9 mouse cellular contexts compared by ENCODE assay signal in the genomic region with DNA sequence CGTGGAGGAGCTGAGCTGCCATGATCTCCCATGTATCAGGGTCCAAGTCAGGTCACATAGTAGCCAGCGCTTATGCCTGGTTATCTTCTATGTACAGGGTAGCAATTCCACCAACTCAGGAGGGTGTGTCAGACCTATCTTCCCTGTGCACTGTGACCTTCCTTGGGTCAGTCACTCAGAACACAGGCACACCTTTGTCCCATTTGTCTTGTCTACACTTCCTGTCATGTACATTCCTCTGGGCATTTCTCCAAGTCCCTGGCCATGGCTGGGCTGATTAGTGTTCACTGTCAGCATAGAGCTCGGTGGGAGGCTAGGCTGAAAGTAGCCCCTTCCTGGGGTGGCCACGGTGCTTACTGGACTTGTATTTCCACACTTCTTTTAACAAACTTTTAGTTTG. TPM values are rescaled to one million over a fixed set of nuclear protein-coding genes. Genes with fewer than 3 reads are reported as not detected.
DNase-seq lines count a peak whose midpoint lies in the region; ATAC-seq and TF ChIP-seq lines count a peak whose summit lies in the region.
"Had no signal": no experiment of that assay in that cellular context is flagged by ENCODE, and none has a peak within 500 bp of the region (broad histone marks: within the 10 kb centered on the region; RNA-seq: fewer than 3 reads in every experiment).

No protein-coding gene starts in this region.

- ATAC-seq in intestine, embryonic 16.5 days: peak; percentile 94
- no peak for ATAC-seq in hindbrain, embryonic 12.5 days (ENCODE audit: low FRiP score)

- no peaks in the 10 kb centered on the region for H3K9me3 ChIP-seq in intestine, embryonic 16.5 days (ENCODE audit: control insufficient read depth, low read length)
- no peaks in the 10 kb centered on the region for H3K9me3 ChIP-seq in megakaryocyte, embryonic 14.5 days
- H3K9me3 ChIP-seq in hindbrain, embryonic 12.5 days (replicated peaks): no peaks in the 10 kb centered on the region

- no peak for TF ChIP-seq CTCF in left cerebral cortex, adult 2 months (IDR thresholded peaks at IDR 0.05)

- no peaks in the 10 kb centered on the region for H3K36me3 ChIP-seq in intestine, embryonic 16.5 days (ENCODE audit: control insufficient read depth, insufficient read depth, low read length)
- peaks cover 60% of the 10 kb centered on the region for H3K36me3 ChIP-seq in megakaryocyte, embryonic 14.5 days (replicated peaks; ENCODE audit: low read length)
- H3K36me3 ChIP-seq in hindbrain, embryonic 12.5 days: peaks cover 27% of the 10 kb centered on the region

- no peak overlapping the region for H3K4me2 ChIP-seq in intestine, embryonic 16.5 days (ENCODE audit: low read depth, low read length)
- H3K4me2 ChIP-seq in hindbrain, embryonic 12.5 days (replicated peaks): no peak overlapping the region

- 53% methylated on average over 4 of the region's 4 CpGs for WGBS in intestine, embryonic 16.5 days
- 88% methylated on average over 4 of the region's 4 CpGs for WGBS in hindbrain, embryonic 12.5 days

- H3K27me3 ChIP-seq in intestine, embryonic 16.5 days (replicated peaks; ENCODE audit: control insufficient read depth, insufficient read depth, low read length): no peaks in the 10 kb centered on the region
- no peaks in the 10 kb centered on the region for H3K27me3 ChIP-seq in megakaryocyte, embryonic 14.5 days (replicated peaks)
- no peaks in the 10 kb centered on the region for H3K27me3 ChIP-seq in hindbrain, embryonic 12.5 days

- no peak overlapping the region for H3K9ac ChIP-seq in intestine, embryonic 16.5 days (ENCODE audit: low read depth, low read length)
- no peak overlapping the region for H3K9ac ChIP-seq in hindbrain, embryonic 12.5 days

- intact Hi-C loops in left cerebral cortex, adult 2 months (cut with DNase I): no loop called here

- peak overlapping the region; percentile 34 for H3K27ac ChIP-seq in intestine, embryonic 16.5 days (ENCODE audit: low read length)
- no peak overlapping the region for H3K27ac ChIP-seq in left cerebral cortex, adult 2 months
- H3K27ac ChIP-seq in hindbrain, embryonic 12.5 days: no peak overlapping the region

- peaks cover 13% of the 10 kb centered on the region for H3K4me1 ChIP-seq in intestine, embryonic 16.5 days (ENCODE audit: control insufficient read depth, insufficient read depth, low read length)
- peaks cover 59% of the 10 kb centered on the region for H3K4me1 ChIP-seq in megakaryocyte, embryonic 14.5 days
- H3K4me1 ChIP-seq in hindbrain, embryonic 12.5 days: peaks cover 7% of the 10 kb centered on the region; the same call in 1 of the 2 replicates

- peak; percentile 20 for DNase-seq in embryo, embryonic 10 days (ENCODE audit: low spot score)
- DNase-seq in embryo, embryonic 11 days: no peak
- DNase-seq in adrenal gland, postnatal 14 days: peak; percentile 60
- DNase-seq in left cerebral cortex, adult 2 months (ENCODE audit: extremely low spot score in 1 of 2, low spot score in 2 of 2): no peak
- no peak for DNase-seq in layer of hippocampus, postnatal 36 days
- DNase-seq: gastrocnemius, postnatal 14 days had no signal

- H3K4me3 ChIP-seq in intestine, embryonic 16.5 days (ENCODE audit: low read length): no peak overlapping the region
- H3K4me3 ChIP-seq in megakaryocyte, embryonic 14.5 days (replicated peaks): peak overlapping the region; percentile 16
- H3K4me3 ChIP-seq in left cerebral cortex, adult 2 months: no peak overlapping the region
- no peak overlapping the region for H3K4me3 ChIP-seq in hindbrain, embryonic 12.5 days

RNA-seq across cellular contexts. Expression of a gene that starts 11.7 kb away (rescaled TPM):
- total RNA-seq in adrenal gland, postnatal 14 days (2021): 47.1 and 62.2 TPM in 2 replicates
- 14.3 and 15.1 TPM in 2 replicates for polyA plus RNA-seq in intestine, embryonic 16.5 days (2015; fragmentation: Nextera tagmentation; extraction: Ambion mirVana)
- 105 and 143 TPM in 2 replicates for polyA plus RNA-seq in megakaryocyte, embryonic 14.5 days (2012; ENCODE audit: insufficient read depth, low replicate concordance)
- total RNA-seq in left cerebral cortex, adult 2 months (2021): 10 to 100 TPM; 78.2 to 79.5 TPM
- 10 to 100 TPM; 75.6 to 81.5 TPM for total RNA-seq in layer of hippocampus, postnatal 36 days (2021)
- 76.7 and 77.9 TPM in 2 replicates for polyA plus RNA-seq in hindbrain, embryonic 12.5 days (2016; fragmentation: Nextera tagmentation; extraction: Ambion mirVana)

RNA-seq across cellular contexts. Expression of a gene that starts 32.4 kb away (rescaled TPM):
- 2.4 and 8.7 TPM in 2 replicates for total RNA-seq in adrenal gland, postnatal 14 days (2021)
- polyA plus RNA-seq in intestine, embryonic 16.5 days (2015; fragmentation: Nextera tagmentation; extraction: Ambion mirVana): 2.1 and 3.2 TPM in 2 replicates
- 44.7 and 70.3 TPM in 2 replicates for polyA plus RNA-seq in megakaryocyte, embryonic 14.5 days (2012; ENCODE audit: insufficient read depth, low replicate concordance)
- total RNA-seq in left cerebral cortex, adult 2 months (2021): under 1 TPM in 1 of 2 experiments, not detected in 1; 0.29 TPM
- under 1 TPM in 1 of 2 experiments, not detected in 1; 0.33 TPM for total RNA-seq in layer of hippocampus, postnatal 36 days (2021)
- polyA plus RNA-seq in hindbrain, embryonic 12.5 days (2016; fragmentation: Nextera tagmentation; extraction: Ambion mirVana): 3.7 and 6.0 TPM in 2 replicates

RNA-seq across cellular contexts. Expression of a gene that starts 34.2 kb away (rescaled TPM):
- 48.2 and 49.5 TPM in 2 replicates for total RNA-seq in adrenal gland, postnatal 14 days (2021)
- polyA plus RNA-seq in intestine, embryonic 16.5 days (2015; fragmentation: Nextera tagmentation; extraction: Ambion mirVana): 22.0 and 23.5 TPM in 2 replicates
- 4.0 and 8.8 TPM in 2 replicates for polyA plus RNA-seq in megakaryocyte, embryonic 14.5 days (2012; ENCODE audit: insufficient read depth, low replicate concordance)
- 10 to 100 TPM; 52.3 to 53.2 TPM for total RNA-seq in left cerebral cortex, adult 2 months (2021)
- total RNA-seq in layer of hippocampus, postnatal 36 days (2021): 10 to 100 TPM; 58.9 to 59.4 TPM
- polyA plus RNA-seq in hindbrain, embryonic 12.5 days (2016; fragmentation: Nextera tagmentation; extraction: Ambion mirVana): 56.5 and 61.0 TPM in 2 replicates

RNA-seq across cellular contexts. Expression of a gene that starts 34.3 kb away (rescaled TPM):
- total RNA-seq in adrenal gland, postnatal 14 days (2021): 22.6 and 23.2 TPM in 2 replicates
- 34.0 and 34.7 TPM in 2 replicates for polyA plus RNA-seq in intestine, embryonic 16.5 days (2015; fragmentation: Nextera tagmentation; extraction: Ambion mirVana)
- polyA plus RNA-seq in megakaryocyte, embryonic 14.5 days (2012; ENCODE audit: insufficient read depth, low replicate concordance): 3.6 and 8.0 TPM in 2 replicates
- 10 to 100 TPM; 21.7 to 22.2 TPM for total RNA-seq in left cerebral cortex, adult 2 months (2021)
- total RNA-seq in layer of hippocampus, postnatal 36 days (2021): 10 to 100 TPM; 17.8 to 18.4 TPM
- 19.4 and 21.5 TPM in 2 replicates for polyA plus RNA-seq in hindbrain, embryonic 12.5 days (2016; fragmentation: Nextera tagmentation; extraction: Ambion mirVana)

RNA-seq across cellular contexts. Expression of a gene that starts 48.3 kb away (rescaled TPM):
- total RNA-seq in adrenal gland, postnatal 14 days (2021): 26.3 and 29.5 TPM in 2 replicates
- 72.6 and 79.7 TPM in 2 replicates for polyA plus RNA-seq in intestine, embryonic 16.5 days (2015; fragmentation: Nextera tagmentation; extraction: Ambion mirVana)
- polyA plus RNA-seq in megakaryocyte, embryonic 14.5 days (2012; ENCODE audit: insufficient read depth, low replicate concordance): 6.6 TPM in 1 of 2 replicates, not detected in the other
- 10 to 100 TPM; 13.1 to 13.9 TPM for total RNA-seq in left cerebral cortex, adult 2 months (2021)
- total RNA-seq in layer of hippocampus, postnatal 36 days (2021): 10 to 100 TPM; 10.6 to 11.4 TPM
- 80.4 and 81.9 TPM in 2 replicates for polyA plus RNA-seq in hindbrain, embryonic 12.5 days (2016; fragmentation: Nextera tagmentation; extraction: Ambion mirVana)

Comparison
In these comparisons a context has a peak if more than half of its experiments do, and no peak if none do; other contexts are left out.
1. DNase-seq: peak in embryo, embryonic 10 days (single experiment) and adrenal gland, postnatal 14 days (single experiment); none in embryo, embryonic 11 days (single experiment), left cerebral cortex, adult 2 months (0 of 2) and layer of hippocampus, postnatal 36 days (0 of 2).